Mouse (Mus musculus) heart, postnatal 36 days (tissue): ENCODE results near the gene Akap12. TPM values are rescaled to one million over a fixed set of nuclear protein-coding genes. Genes with fewer than 3 reads are reported as not detected.
A peak's percentile ranks its signal among the peaks of the same experiment; 100 is the strongest.

Experiments
- DNase-seq, 2 experiments: peaks; one replicate each; pipeline ENCODE4 v3.0.0; 2021 to 2022
- intact Hi-C: fragments of 180-260 bp; cut with DNase I; formaldehyde crosslinking; loops from one replicate; pipeline ENCODE4 v1.15.1; 2025
- total RNA-seq, 2 experiments: library from RNA; stranded (reverse); gene quantifications; 2 replicates each; pipeline ENCODE4 v1.2.3; 2021

The Akap12 gene
- total RNA-seq, 2 experiments from 2014 or later: 21.8 to 26.0 TPM

DNA sequence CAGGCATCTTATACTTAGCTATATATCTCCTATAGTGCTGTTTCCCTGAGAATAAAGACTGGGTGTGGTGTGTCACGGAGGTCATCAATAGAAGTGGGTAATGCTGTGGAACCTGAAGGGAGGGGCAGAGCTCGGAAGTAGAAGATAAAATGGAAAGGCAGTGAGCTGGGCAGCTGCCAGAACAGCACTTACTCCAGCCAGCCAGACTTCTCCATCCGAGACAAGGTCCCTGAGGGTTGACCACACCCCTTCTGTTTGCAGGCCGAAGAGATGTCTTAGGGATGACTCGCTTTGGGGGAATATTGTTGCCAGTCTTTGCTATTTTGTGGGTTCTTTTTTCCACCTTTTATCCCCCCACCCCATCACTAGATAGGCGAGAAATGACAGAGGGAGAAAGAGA is 11.9 kb downstream of the Akap12 start:
- intact Hi-C loops: no loop called here
- peak; percentile 25 to 26 for DNase-seq

DNA sequence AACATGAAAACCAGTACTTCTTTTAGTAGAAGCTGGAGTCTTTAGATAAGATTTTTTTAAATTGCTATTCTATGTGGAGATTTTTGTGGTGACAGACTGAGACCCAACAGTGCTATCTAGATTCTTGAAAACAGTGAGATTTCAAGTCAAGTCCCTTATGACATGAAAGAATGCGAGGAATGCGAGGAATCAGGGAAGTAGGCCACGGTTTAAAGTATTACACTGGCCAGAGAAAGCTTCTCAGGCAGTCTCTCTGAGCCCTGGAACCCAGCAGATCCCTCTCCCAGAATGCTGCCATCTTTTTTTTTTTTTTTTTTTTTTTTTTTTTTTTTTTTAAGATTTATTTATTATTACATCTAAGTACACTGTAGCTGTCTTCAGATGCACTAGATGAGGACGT is 16.2 kb downstream of the Akap12 start:
- intact Hi-C loops: no loop called here
- no peak for DNase-seq

DNA sequence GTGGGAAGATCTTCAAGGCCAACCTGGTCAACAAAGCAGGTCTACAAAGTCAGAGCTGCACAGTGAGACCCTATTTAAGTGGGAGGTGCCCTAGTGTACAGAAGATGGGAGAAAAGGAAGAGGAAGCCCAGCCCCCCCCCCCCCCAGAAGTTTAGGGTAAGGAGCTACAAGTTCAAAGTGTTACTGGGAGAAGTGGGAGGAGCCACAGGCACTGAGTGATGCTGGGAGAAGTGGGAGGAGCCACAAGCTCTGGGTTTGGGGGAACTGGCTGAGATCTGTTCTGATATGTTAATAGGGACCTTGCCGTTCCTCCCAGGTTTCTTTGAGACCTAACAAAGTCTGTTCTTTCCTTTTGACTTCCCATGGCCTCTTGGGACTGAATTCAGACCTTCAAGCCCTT is 18.6 kb downstream of the Akap12 start:
- intact Hi-C loops: no loop called here
- DNase-seq: no peak

DNA sequence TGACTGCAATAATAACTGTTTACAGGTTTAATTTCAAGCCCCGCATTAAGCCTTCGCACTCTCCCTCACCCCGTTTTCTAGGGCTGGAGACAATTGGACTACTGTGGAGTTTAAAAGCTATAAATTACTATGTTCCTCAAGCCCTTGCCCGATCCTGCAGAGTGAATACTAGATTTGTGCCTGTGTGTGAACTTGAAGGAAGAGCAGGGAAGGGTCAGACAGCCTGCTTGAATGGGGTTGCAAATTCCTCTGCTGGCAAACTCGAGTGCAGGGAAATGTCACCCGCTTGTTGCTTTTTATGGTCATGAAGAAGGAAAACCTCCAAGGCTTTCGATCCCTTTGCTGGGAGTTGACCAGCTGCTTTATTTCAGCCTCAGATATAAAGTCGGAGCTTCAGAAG is 19.6 kb downstream of the Akap12 start:
- intact Hi-C loops: no loop called here

DNA sequence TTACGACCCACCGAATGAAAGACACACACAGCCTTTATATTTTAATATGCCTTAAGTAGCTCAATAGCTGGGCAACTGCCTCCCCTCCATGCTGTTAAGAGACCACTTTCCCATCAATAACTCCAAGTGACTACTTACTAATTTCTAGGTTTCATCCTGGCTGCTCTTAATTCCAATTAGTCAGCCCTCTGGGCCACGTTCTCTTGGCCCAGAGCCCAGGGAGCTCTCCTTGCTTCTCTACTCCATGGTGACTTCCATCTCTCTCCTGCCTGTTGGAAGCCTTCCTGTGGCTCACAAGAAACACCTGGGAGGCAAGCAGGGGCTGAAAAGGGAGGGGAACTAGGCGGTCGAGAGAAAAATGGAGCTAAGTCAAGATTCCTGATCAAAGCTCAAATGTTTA is 23.0 kb downstream of the Akap12 start:
- intact Hi-C loops: no loop called here
- DNase-seq: no peak

More for the DNA sequence above, 19.6 kb downstream of the Akap12 start:
- no peak for DNase-seq

DNA sequence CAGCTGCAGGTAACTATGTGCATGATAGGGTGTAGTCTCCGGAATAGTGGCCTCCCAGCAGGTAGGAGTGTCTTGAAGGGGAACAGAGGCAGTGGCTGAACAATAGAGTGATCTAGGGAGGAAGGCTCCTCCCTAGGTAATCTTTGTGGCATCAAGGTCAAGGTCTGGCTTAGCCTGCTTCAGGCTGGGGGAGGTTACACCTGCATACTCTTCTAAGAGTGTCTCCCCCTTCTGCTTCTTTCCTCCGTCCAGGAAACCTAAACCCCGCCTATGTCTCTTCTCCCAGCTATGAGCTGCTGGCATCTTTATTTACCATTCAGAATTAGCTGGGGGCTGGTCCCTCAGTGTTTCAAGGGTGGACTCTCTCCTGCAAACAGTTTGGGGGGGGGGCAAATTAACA is 23.5 kb downstream of the Akap12 start:
- intact Hi-C loops: no loop called here
- DNase-seq: no peak

DNA sequence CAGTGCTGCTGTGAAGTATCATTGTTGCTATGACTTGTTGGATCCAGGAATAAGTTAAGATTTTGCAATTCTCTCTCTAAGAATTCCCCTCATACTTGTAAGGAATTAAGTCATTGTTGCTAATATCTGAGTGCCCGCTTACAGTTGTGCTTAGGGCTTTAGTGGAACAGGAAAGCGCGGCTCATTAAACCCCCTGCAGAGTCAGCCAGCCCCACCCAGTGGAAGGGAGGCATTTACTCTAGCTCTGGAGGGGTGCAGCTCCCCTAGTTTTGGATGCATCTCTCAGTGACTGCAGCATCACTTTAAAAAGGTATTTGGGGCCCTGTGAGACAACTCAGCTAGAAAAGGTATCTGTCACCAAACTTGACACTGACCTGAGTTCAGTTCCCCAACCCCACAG is 24.0 kb downstream of the Akap12 start:
- intact Hi-C loops: no loop called here
- DNase-seq: no peak

DNA sequence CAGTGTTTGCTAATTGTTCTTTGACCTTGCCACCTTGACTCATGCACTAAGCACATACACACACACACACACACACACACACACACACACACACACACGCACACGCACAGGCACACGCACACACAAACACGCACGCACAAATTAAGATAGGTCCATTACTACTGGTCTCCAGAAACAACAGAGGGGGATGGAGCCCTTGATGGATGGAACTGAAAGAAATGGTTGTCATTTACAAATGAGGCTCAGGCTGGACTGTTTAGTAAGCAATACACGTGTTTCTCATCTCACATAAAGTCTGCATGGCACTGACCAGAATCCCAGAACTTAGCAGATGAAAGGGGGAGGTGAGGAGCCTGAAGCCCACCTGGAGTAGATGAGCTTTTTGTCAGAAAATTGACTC is 24.4 kb downstream of the Akap12 start:
- DNase-seq: no peak
- intact Hi-C loops: no loop called here

DNA sequence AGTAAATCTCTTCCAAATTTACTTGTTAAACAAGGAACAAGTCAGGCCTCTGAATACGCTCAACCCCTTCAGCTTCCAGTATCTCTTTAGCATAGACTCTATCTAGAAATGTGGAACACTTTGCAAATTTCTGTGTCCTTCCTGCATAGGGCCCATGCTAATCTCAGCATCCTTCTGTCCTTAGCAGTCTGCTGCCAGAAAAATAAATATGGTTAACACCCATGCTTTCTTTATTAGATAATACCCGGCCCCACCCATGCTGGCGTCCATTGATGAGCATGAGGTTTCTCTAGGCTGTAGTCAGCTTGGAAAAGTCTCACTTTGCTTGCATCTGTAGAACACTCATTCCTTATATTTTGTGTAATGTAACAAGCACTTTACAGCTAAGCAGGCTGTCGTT is 27.2 kb downstream of the Akap12 start:
- intact Hi-C loops: no loop called here
- DNase-seq: peak in 1 of 2 experiments; percentile 11

DNA sequence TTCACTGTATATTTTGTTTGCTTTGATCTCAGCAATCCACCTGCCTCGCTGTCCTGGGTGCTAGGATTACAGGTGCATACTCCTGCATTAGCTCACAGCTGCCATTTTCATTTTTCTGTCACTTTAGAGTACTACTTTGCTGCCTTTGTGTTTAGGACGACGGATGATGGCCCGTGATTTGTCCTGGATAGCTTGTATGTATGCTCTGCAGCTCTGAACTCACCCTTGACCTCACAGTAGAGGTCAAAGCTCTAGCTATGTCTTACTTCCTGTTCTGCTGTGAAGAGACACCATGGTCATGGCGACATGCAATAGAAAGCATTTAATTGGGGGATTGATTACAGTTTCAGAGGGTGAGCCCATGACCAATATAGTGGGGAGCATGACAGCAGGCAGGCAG is 37.4 kb downstream of the Akap12 start:
- DNase-seq: no peak
- intact Hi-C loops: no loop called here

DNA sequence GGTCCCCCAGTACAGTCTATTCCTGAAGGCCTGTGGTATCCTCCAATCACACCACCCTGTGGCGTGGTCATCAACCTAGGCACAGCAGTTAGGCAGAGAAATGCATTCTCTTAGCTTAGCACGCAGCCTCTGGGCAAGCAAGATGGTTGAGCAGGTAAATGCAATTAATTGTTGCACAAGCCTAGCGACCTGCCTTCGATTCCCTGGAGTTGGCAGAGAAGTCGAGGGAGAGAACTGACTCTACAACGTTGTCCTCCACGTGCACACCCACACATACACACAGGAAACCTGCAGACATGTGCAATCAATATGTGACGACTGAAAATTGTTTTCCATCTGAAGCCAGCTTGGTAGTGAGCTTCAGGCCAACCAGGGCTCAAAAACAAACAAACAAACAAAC is 57.7 kb downstream of the Akap12 start:
- DNase-seq: no peak

DNA sequence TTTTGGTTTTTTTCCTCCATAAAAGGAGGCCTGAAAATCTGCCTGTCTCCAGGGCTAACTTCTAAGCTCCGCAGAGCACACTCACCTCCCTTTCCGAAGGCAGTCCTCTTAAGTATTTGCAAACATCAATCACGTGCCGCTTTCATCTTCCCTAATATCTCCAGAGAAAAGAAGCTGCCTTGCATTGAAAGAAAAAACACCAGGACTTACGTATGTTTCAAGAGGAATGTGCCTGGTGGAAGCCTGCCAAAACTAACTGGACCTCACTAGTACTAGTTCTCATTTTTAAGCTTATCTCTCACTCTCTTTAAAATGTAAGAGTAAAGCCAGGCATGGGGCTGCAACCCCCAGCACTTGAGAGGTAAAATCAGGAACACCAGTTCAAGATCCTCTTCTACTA is 59.4 kb downstream of the Akap12 start:
- DNase-seq: no peak
- intact Hi-C loops: no loop called here

More for the DNA sequence above, 57.7 kb downstream of the Akap12 start:
- intact Hi-C loops: no loop called here

DNA sequence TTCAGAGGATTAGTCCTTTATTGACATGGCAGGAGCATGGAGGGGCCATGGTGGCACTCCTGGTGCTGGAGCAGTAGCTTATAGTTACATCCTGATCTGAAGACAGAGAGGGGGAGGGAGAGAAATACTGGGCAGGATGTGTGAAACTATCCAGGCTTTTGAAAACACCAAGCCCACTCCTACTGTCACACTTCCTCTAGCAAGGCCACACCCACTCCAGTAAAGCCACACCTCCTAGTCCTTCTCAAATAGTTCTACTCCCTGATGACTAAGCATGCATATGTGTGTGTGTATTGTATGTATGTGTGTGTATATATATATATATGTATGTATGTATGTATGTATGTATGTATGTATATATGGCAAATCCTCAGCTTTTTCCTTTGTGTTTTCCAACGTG is 61.5 kb downstream of the Akap12 start:
- no peak for DNase-seq
- intact Hi-C loops: no loop called here

DNA sequence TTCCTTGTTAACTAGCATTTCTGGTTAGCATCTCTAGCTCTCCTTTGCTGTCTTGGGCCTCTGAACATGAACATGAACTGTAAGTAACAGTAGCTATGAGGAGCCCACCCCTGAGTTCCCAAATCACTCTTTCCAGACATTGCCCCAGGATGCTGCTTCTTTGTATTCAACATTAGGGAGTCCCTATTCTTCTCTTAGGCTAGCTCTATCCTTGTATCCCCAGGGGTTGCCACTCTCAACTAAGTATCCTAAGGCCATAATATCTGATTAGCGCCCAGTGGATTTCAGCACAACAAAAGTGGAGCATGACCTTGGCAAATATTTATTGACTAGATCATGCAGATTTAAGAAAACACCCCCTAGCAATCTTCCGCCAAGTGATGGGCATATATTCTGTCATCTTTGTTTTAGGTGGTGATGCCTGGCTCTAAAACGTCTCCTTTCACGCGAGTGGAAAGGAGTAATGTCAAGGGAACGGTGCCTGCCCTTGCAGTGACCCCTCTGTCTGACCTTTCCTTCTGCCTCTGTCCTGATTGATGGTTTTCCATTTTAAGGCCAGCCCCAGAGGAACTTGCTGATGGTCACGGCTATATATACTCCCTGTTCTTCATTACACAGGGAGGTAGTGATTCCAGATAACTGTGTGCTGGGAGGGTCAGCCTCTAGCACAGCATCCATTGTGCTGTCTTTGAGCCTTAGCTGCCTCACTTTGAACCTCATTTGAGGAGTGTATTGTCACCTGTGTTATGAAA is 66.2 kb downstream of the Akap12 start:
- no peak for DNase-seq
- intact Hi-C loops: loop anchor here (2.0 to 10.0 kb wide), 5 partner anchors 65 to 798 kb away; partner anchors contain the start of gene Akap12

DNA sequence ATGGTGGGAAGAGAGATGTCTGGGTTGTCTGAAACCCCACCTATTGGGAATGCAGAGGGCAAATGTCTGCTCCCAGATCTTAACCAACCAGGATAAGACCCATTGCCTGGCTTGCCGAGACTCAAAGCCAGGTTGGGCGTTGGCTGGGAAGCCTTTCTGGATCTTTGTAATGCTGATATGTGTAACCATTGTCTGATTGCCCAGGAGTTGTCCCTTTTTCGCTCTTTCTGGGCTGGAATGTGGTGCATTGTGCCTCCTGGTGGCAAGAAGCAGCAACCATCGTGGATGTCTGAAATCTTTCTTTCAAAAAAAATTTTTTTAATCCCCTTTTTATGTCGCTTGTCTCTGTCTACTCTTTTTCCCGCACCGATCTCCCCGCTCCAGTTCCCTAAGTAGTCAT is 67.1 kb downstream of the Akap12 start:
- DNase-seq: peak; percentile 58 to 63
- intact Hi-C loops: loop anchor here (2.0 to 10.0 kb wide), 5 partner anchors 66 to 799 kb away; partner anchors contain the start of gene Akap12

DNA sequence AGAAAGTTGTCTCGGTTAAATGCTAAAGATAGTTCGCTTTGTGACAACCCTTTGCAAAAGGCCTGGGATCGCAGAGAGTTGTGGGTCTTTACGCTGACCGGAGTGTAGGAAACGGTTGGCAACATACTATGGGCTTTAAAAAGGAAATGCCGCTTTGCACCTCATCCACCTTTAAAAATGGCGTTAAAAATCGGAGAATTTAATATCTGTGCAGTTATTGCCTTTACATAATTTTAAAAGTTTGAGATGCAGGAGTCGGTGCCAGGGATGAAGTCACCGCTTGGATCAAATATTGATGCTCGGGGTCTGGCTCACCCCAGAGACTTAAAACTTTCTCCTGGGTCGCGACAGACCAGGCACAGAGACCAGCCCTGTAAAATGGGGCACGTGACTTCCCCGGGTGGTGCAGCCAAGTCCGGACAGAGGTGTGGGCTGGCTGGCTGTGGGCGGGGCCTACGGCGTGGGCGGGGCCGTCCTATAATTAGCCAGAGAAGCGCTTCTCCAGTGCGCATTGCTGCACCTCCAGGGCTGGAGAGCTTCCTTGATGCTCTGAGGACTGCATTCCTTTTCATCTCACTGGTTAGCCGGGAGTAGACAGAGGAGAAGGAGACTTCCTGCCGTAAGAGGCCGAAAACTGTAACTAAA is 68.0 kb downstream of the Akap12 start:
- peak; percentile 85 to 89 for DNase-seq
- intact Hi-C loops: loop anchor here (2.0 to 10.0 kb wide), 5 partner anchors 67 to 799 kb away; partner anchors contain the start of gene Akap12

DNA sequence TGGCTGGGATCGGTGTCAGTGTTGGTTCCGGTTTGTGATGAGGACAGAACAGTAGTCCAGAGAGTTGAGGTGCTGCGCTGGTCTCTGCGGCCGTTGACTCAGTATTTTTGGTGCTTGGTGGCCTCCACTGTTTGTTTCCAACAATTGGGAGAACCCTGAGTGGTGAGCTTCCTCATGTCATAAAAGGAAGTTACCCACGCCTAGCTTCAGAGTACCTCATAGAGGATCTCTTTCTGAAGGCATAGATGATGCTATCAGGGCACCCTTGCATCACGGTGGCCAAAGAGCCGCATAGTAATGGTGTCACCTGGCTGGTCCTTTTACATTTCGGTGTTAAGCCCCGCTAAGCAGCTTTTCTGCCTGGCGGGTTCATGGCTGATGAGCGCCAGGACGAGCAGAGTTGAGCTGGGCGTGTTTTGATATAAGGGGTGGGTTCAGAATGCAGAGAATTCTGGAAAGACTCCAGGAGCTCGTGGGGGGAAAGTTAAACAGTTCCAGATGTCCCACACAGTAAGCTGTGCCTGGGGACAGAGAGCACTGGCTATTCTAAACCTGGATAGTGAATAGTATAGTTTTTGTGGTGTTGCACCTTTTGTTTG is 72.8 kb downstream of the Akap12 start:
- peak; percentile 41 to 47 for DNase-seq
- intact Hi-C loops: loop anchor here (10.0 kb wide), 1 partner anchor 804 kb away; no protein-coding TSS in a partner anchor

DNA sequence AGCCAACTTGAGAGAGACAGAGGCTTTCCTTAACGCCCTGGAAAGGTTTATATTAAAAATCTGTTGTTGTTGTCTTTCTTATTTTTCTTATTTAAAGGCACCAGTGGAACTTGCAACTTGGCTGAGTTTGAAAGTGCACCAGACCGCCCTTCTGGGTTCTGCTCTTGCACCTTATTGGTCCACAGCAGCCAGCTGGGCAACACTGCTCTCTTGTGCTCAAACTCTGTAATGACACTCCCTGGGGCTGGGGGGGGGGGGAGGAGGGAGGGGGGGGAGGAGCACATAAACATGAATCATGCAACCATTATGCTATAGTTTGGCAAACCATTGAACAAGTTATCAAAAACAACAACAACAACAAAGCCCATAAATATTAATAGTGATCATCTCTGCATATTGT is 75.2 kb downstream of the Akap12 start:
- peak; percentile 48 to 57 for DNase-seq
- intact Hi-C loops: no loop called here

DNA sequence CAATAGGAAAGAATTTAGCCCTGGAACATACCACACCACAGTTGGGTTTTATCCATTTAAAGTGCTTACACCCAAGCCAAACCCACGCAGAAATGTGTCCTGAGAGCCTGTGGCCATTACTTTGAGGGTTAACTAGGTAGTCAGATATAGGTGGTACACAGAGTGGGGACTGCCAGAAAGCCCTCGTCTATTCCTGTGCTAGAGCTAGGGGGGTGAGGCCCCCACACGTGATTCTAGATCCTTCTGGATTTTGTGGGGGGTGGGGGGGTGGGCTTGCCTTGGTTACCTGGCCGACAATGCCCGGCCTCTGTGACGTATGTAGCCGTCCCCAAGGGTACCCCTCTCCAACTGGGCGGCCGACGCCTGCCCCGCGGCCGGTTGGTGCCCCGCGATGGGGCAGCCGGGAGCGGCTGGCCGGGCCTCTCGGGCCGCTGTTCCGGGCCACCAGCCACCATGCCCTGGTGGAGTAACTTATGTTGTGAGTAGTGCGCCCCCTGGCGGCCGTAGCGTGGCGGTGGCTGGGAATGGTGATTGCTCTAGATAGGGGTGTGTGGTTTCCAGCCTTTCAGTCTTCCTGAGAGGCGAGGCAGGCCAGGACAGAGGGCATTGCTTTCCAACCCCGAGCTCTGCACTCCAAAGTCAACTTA is 80.4 kb downstream of the Akap12 start:
- intact Hi-C loops: loop anchor here (1.0 kb wide), 1 partner anchor 350 kb away; no protein-coding TSS in a partner anchor

DNA sequence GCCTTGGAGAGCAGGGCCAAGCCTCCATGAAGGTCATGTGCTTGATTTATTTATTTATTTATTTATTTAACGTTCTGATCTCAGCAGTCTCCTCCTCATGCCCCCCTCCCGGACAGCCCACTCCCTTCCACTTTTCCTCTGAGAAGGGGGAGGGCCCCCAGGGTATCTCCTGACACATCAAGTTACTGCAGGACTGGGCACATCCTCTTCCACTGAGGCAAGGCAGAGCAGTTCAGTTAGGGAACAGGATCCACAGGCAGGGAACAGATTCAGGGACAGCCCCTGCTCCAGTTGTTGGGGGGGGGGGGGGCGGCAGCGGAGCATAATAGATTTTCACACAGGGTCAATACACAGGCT is 80.9 kb downstream of the Akap12 start:
- no peak for DNase-seq
- intact Hi-C loops: no loop called here

More for the DNA sequence above, 80.4 kb downstream of the Akap12 start:
- peak; percentile 90 to 94 for DNase-seq

DNA sequence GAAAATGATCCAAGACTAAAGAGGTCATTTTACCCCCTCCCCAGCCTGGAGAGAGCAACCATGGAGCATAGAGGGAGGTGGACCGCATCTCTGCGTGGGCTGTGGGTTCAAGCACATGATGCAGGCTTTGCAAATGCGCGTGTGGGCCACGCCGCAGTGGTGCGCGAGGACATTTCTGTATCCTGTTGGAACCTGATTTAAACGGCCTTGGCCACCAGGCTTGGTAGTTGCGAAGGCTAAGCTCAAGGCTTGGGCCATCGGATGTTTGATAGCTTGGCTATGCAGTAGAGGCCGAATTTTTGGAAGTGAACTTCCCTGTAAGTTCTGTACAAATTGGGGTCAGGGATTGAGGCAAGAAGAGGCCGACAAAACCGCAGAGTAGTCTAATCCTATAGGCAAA is 81.4 kb downstream of the Akap12 start:
- intact Hi-C loops: no loop called here
- no peak for DNase-seq
